Mouse (Mus musculus) kidney, adult 2 months (tissue): ENCODE data around the gene Asap2. TPM values are rescaled to one million over a fixed set of nuclear protein-coding genes. Genes with fewer than 3 reads are reported as not detected.
"Not testable (repeated sequence)": the region's sequence is repeated elsewhere in the genome, so short reads cannot be mapped to it uniquely, and the experiment has no call there.

Source experiments
- DNase-seq: peaks from one replicate; pipeline ENCODE4 v3.0.0; 2021
- H3K27ac ChIP-seq: fragments of 200-500 bp; 2 replicates; pipeline ENCODE4 v1.5.1; 2012; ENCODE audit warnings: low read depth, low read length, control low read depth, inconsistent platforms; ENCODE audit not compliant: insufficient read depth
- H3K27me3 ChIP-seq: fragments of 200-500 bp; replicated peaks from 2 replicates; pipeline ENCODE4 v1.6.1; 2012; ENCODE audit warnings: mild to moderate bottlenecking, moderate library complexity, low read length, inconsistent platforms; ENCODE audit not compliant: control insufficient read depth, insufficient read depth
- H3K36me3 ChIP-seq: fragments of 200-500 bp; 2 replicates; pipeline ENCODE4 v1.6.1; 2012; ENCODE audit warnings: mild to moderate bottlenecking, moderate library complexity, low read length, inconsistent platforms; ENCODE audit not compliant: control insufficient read depth, insufficient read depth
- H3K4me1 ChIP-seq: fragments of 200-500 bp; 2 replicates; pipeline ENCODE4 v1.6.1; 2011; ENCODE audit warnings: low read length; ENCODE audit not compliant: control insufficient read depth, insufficient read depth
- H3K4me3 ChIP-seq: fragments of 200-500 bp; 2 replicates; pipeline ENCODE4 v1.5.1; 2011; ENCODE audit warnings: mild to moderate bottlenecking, low read depth, low read length, control low read depth; ENCODE audit not compliant: insufficient read depth
- CTCF ChIP-seq: fragments of 200-500 bp; conservative IDR thresholded peaks from 2 replicates; pipeline ENCODE4 v1.5.1; 2011; ENCODE audit warnings: low read depth, mild to moderate bottlenecking, control low read depth, low read length, moderate library complexity, mixed read lengths; ENCODE audit not compliant: insufficient read depth, insufficient read length
- WGBS: fragments of 180-500 bp; shearing (Covaris S2); methylation state at CpG from one replicate; pipeline ENCODE4 v1.1.7; 2018; 5-methylcytosine and 5-hydroxymethylcytosine counted together
- polyA plus RNA-seq: library from polyadenylated mRNA; depleted of rRNA; stranded (reverse); fragments of >200 nt; gene quantifications from 2 replicates; pipeline ENCODE4 v1.2.3, GENCODE M21; 2012; rRNA removed

Asap2 gene
- polyA plus RNA-seq = 8.2 and 8.5 TPM in 2 replicates

- not testable (repeated sequence) for H3K36me3 ChIP-seq, H3K27ac ChIP-seq, H3K4me1 ChIP-seq, H3K27me3 ChIP-seq
- peak; percentile 63 for DNase-seq
- peak within 1 kb of the TSS; percentile 44 for H3K4me3 ChIP-seq
- 1% methylated on average over 27 of the region's 38 CpGs for WGBS
Measured at GRCm38 (mm10) chr12:20990132-20990531, at the start of gene Asap2. TSS of gene Asap2 (plus strand) at chr12:20990459.

- H3K27me3 ChIP-seq, H3K4me3 ChIP-seq, H3K4me1 ChIP-seq, DNase-seq, H3K36me3 ChIP-seq, H3K27ac ChIP-seq: not testable (repeated sequence)
- 69% methylated on average over 9 of the region's 9 CpGs for WGBS
Measured at GRCm38 (mm10) chr12:20947051-20947997, 42.9 kb upstream of the Asap2 start.

GRCm38 (mm10) chr12:20990579-20990978, 320 bp downstream of the Asap2 start:
- peak overlapping the region; percentile 44; the same call in 1 of the 2 replicates for H3K4me3 ChIP-seq
- not testable (repeated sequence) for H3K27me3 ChIP-seq, DNase-seq, H3K36me3 ChIP-seq, H3K27ac ChIP-seq, H3K4me1 ChIP-seq
- under 1% methylated on average over 45 of the region's 52 CpGs for WGBS

GRCm38 (mm10) chr12:21030875-21031274, 40.6 kb downstream of the Asap2 start:
- H3K36me3 ChIP-seq, H3K27ac ChIP-seq, H3K27me3 ChIP-seq, H3K4me3 ChIP-seq, H3K4me1 ChIP-seq: not testable (repeated sequence)
- peak; percentile 41 for TF ChIP-seq CTCF
- peak; percentile 7 for DNase-seq
- WGBS = 61% methylated on average over 6 of the region's 6 CpGs

- not testable (repeated sequence) for H3K4me1 ChIP-seq, H3K27me3 ChIP-seq, H3K27ac ChIP-seq, H3K36me3 ChIP-seq, H3K4me3 ChIP-seq, DNase-seq
- WGBS = 96% methylated on average over 9 of the region's 9 CpGs
Measured at GRCm38 (mm10) chr12:21046716-21047115, 56.5 kb downstream of the Asap2 start.

- 24% methylated on average over 4 of the region's 4 CpGs for WGBS
- not testable (repeated sequence) for H3K4me1 ChIP-seq, H3K27ac ChIP-seq, H3K27me3 ChIP-seq, H3K36me3 ChIP-seq, H3K4me3 ChIP-seq
- peak; percentile 80 for DNase-seq
Measured at GRCm38 (mm10) chr12:21075731-21076130, 85.5 kb downstream of the Asap2 start.

- whole genome bisulfite sequencing = 38% methylated on average over 1 of the region's 1 CpGs
- not testable (repeated sequence) for H3K36me3 ChIP-seq, H3K27ac ChIP-seq, H3K4me1 ChIP-seq, H3K4me3 ChIP-seq, DNase-seq, H3K27me3 ChIP-seq
- 0 out of 2 replicates have a peak, but pooled peaks have one; percentile 6 for TF ChIP-seq CTCF
Measured at GRCm38 (mm10) chr12:21090168-21090567, 99.9 kb downstream of the Asap2 start.

GRCm38 (mm10) chr12:21092446-21092845, 102.2 kb downstream of the Asap2 start:
- DNase-seq, H3K4me3 ChIP-seq, H3K27ac ChIP-seq, H3K4me1 ChIP-seq, H3K36me3 ChIP-seq, H3K27me3 ChIP-seq: not testable (repeated sequence)
- 76% methylated on average over 1 of the region's 1 CpGs for WGBS

GRCm38 (mm10) chr12:21097806-21098325, 107.6 kb downstream of the Asap2 start:
- not testable (repeated sequence) for H3K4me3 ChIP-seq, H3K27me3 ChIP-seq, H3K4me1 ChIP-seq, H3K36me3 ChIP-seq, H3K27ac ChIP-seq, DNase-seq
- 49% methylated on average over 3 of the region's 3 CpGs for WGBS
